Mouse (Mus musculus): ENCODE data around the gene Rnf103. TPM values are rescaled to one million over a fixed set of nuclear protein-coding genes. Genes with fewer than 3 reads are reported as not detected.
A peak's percentile ranks its signal among the peaks of the same experiment; 100 is the strongest.

Rnf103 gene
- polyA plus RNA-seq, 1 experiment from 2014 or later, result 18.9 TPM

DNA sequence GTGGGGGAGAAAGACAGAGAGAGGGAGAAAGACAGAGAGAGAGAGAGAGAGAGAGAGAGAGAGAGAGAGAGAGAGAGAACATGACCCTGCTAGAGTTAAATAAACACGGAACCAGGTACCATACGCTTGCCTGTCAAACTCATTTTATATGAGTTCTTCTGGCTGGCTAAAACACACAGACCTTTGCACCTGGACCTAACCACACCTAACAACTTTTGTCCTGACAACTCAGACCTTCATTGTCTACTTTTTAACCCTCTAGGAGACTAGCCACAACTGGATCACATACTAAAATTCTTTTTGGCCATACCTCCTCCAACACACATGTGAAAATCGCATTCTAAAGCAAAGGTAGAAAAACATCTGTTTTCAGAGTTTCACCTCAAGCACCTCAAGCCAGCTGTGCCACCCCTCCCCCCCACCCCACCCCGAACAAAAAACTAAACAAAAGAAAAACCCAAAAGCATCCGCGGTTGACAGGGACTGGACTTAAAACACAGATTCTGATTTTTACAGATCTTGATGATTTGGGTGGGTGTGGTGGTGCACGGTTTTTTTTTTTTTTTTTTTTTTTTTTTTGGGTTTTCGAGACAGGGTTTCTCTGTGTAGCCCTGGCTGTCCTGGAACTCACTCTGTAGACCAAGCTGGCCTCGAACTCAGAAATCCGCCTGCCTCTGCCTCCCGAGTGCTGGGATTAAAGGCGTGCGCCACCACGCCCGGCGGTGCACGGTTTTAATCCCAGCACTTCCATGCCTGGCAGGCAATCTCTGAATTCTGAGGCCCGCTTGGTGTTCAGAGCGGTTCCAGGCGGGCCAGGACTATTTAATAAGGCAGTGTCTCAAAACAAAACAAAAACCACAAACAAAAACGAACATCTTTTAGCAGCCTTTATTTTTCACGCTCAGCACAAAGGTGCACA is 679 bp upstream of the Rnf103 start:
- Histone ChIP-seq H3K4me1 (ENCODE audit: insufficient read depth, low read depth, low read length) (0 out of 2 replicates have a peak, but pooled peaks cover 3% of the 10 kb centered on the region), H3K4me2 (replicated peaks; ENCODE audit: low read depth, low read length) (peak overlapping the region; percentile 72)

DNA sequence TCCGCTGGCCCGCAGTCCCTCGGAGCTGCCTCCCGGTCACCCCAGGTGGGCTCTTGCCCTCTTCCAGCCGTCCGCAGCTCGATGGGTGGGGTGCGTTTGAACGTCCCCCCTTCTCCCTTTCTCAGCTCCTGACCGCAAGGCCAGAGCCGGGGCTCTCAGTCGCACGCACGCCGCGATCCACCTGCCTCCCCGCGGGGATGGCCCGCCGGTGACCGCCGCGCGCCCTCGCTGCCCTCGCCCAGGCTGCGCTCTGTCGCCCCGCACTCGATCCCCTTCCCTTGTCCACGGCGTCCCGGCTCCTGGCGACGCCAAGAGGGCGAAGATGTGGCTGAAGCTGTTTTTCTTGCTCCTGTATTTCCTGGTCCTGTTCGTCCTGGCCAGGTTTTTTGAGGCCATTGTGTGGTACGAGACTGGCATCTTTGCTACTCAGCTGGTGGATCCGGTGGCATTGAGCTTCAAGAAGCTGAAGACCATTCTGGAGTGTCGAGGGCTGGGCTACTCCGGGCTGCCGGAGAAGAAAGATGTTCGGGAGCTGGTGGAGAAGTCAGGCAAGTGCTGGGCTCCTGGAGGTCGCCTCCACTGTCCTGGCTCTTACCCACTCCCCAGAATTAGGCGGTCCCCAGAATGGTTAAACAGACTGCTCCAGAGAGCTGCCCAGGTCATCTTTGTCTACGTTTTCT is 787 bp downstream of the Rnf103 start:
- H3K9ac ChIP-seq (replicated peaks; ENCODE audit: low read depth), result peak overlapping the region; percentile 96
- H3K9me3 ChIP-seq (ENCODE audit: low read length), result no peaks in the 10 kb centered on the region
- H3K4me3 ChIP-seq (ENCODE audit: low read depth, low read length), result peak overlapping the region; percentile 84
- H3K27ac ChIP-seq (ENCODE audit: low read length), result peak overlapping the region; percentile 99
- DNase-seq (ENCODE audit: low spot score) (peak; percentile 51), ATAC-seq (peak; percentile 46)
- WGBS, result under 1% methylated on average over 38 of the region's 46 CpGs
- 0 out of 2 replicates have a peak, but pooled peaks cover 3% of the 10 kb centered on the region for H3K4me1 ChIP-seq (ENCODE audit: insufficient read depth, low read depth, low read length)
- peaks cover 6% of the 10 kb centered on the region; the same call in 1 of the 2 replicates for H3K36me3 ChIP-seq (ENCODE audit: insufficient read depth, low read length)
- H3K27me3 ChIP-seq (replicated peaks; ENCODE audit: insufficient read depth, low read length), result no peaks in the 10 kb centered on the region
- peak overlapping the region; percentile 72 for H3K4me2 ChIP-seq (replicated peaks; ENCODE audit: low read depth, low read length)
- TF ChIP-seq CTCF (IDR thresholded peaks at IDR 0.05) (no peak; the same call in 1 of the 2 replicates), EP300 (IDR thresholded peaks at IDR 0.05) (no peak)

More for the DNA sequence above, 679 bp upstream of the Rnf103 start:
- H3K4me3 ChIP-seq (ENCODE audit: low read depth, low read length), result peak overlapping the region; percentile 84
- H3K9ac ChIP-seq (replicated peaks; ENCODE audit: low read depth), result peak overlapping the region; percentile 96
- peak; percentile 10 for DNase-seq (ENCODE audit: low spot score)
- H3K27ac ChIP-seq (ENCODE audit: low read length), result peak overlapping the region; percentile 99
- no peaks in the 10 kb centered on the region for H3K9me3 ChIP-seq (ENCODE audit: low read length)
- WGBS, result 17% methylated on average over 18 of the region's 22 CpGs
- no peaks in the 10 kb centered on the region for H3K36me3 ChIP-seq (ENCODE audit: insufficient read depth, low read length)
- TF ChIP-seq EP300 (IDR thresholded peaks at IDR 0.05), result no peak
- H3K27me3 ChIP-seq (replicated peaks; ENCODE audit: insufficient read depth, low read length), result no peaks in the 10 kb centered on the region
- no peak for ATAC-seq

DNA sequence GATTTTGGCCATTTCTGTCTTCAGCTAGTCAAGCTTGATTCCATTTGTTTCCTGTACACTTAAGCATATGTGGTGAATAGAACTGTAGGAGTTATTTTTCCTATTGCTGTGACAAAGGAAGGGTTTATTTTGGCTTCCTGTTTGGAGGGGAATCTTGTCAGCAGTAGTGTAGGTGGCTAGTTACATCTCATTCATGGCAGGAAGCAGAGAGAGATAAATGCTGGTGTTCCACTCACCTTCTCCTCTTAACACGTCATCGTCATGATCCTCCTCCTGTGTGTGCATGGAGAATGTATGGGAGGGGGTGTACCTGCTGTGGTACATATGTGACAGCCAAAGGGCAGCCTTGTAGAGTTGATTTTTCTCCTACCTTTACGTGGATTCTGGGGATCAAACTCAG is 6.9 kb downstream of the Rnf103 start:
- DNase-seq (ENCODE audit: low spot score), result no peak
- TF ChIP-seq EP300 (IDR thresholded peaks at IDR 0.05), result no peak
- no peak for TF ChIP-seq CTCF (IDR thresholded peaks at IDR 0.05)
- no peak overlapping the region for H3K9ac ChIP-seq (replicated peaks; ENCODE audit: low read depth)
- H3K27ac ChIP-seq (ENCODE audit: low read length), result no peak overlapping the region
- no peaks in the 10 kb centered on the region for H3K9me3 ChIP-seq (ENCODE audit: low read length)
- no peak overlapping the region for H3K4me3 ChIP-seq (ENCODE audit: low read depth, low read length)
- no peak overlapping the region for H3K4me2 ChIP-seq (replicated peaks; ENCODE audit: low read depth, low read length)
- WGBS, result 62% methylated on average over 3 of the region's 3 CpGs
- H3K27me3 ChIP-seq (replicated peaks; ENCODE audit: insufficient read depth, low read length), result no peaks in the 10 kb centered on the region
- no peak for ATAC-seq
- peaks cover 6% of the 10 kb centered on the region; the same call in 1 of the 2 replicates for H3K36me3 ChIP-seq (ENCODE audit: insufficient read depth, low read length)
- 0 out of 2 replicates have a peak, but pooled peaks cover 2% of the 10 kb centered on the region for H3K4me1 ChIP-seq (ENCODE audit: insufficient read depth, low read depth, low read length)

DNA sequence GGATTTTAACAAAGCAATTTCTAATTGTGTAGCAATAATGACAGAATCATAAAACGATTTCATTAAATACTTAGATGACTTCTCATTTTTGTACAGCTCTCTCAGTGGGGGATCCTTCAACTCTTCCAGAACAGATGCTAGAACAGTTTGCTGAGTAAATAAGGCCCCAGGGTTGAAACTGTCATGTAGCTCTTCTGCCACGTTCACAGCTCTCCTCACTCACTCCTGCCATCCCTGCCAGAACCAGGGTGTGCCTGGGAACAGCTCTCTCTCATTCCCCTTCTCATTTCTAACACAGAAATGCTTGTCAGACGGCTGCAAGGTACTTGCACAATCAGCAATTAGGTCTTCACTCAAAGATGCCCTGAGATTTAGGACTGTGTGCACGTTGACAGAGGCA is 9.3 kb downstream of the Rnf103 start:
- WGBS, result 57% methylated on average over 4 of the region's 4 CpGs
- Histone ChIP-seq H3K4me1 (ENCODE audit: insufficient read depth, low read depth, low read length) (no peaks in the 10 kb centered on the region), H3K36me3 (ENCODE audit: insufficient read depth, low read length) (peaks cover 10% of the 10 kb centered on the region; the same call in 1 of the 2 replicates), H3K4me2 (replicated peaks; ENCODE audit: low read depth, low read length) (no peak overlapping the region), H3K27me3 (replicated peaks; ENCODE audit: insufficient read depth, low read length) (no peaks in the 10 kb centered on the region), H3K27ac (ENCODE audit: low read length) (no peak overlapping the region), H3K9me3 (ENCODE audit: low read length) (no peaks in the 10 kb centered on the region), H3K9ac (replicated peaks; ENCODE audit: low read depth) (no peak overlapping the region), H3K4me3 (ENCODE audit: low read depth, low read length) (no peak overlapping the region)
- no peak for ATAC-seq
- TF ChIP-seq CTCF (IDR thresholded peaks at IDR 0.05), result no peak
- TF ChIP-seq EP300 (IDR thresholded peaks at IDR 0.05), result no peak
- DNase-seq (ENCODE audit: low spot score), result no peak

DNA sequence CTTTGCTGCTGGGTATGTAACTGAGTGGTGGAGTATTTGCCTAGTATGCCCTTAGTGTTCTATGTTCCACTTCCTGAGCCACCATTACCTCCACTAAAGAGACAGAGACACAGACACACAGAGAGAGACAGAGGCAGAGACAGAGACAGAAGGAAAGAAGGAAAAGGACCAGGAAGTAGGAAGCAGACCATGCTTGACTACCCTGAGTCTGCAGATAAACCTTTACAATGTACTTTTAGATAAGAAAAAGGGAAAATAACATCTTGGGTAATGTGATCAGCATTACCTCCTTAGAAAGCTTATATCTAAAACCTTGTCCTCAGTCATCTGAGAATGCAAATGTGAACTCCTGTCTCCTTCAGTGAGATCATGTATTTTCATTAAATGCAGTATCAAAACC is 10.0 kb downstream of the Rnf103 start:
- Histone ChIP-seq H3K9ac (replicated peaks; ENCODE audit: low read depth) (no peak overlapping the region), H3K4me2 (replicated peaks; ENCODE audit: low read depth, low read length) (no peak overlapping the region), H3K27me3 (replicated peaks; ENCODE audit: insufficient read depth, low read length) (no peaks in the 10 kb centered on the region), H3K36me3 (ENCODE audit: insufficient read depth, low read length) (peaks cover 10% of the 10 kb centered on the region; the same call in 1 of the 2 replicates), H3K4me1 (ENCODE audit: insufficient read depth, low read depth, low read length) (no peaks in the 10 kb centered on the region), H3K27ac (ENCODE audit: low read length) (no peak overlapping the region), H3K4me3 (ENCODE audit: low read depth, low read length) (no peak overlapping the region), H3K9me3 (ENCODE audit: low read length) (no peaks in the 10 kb centered on the region)
- ATAC-seq, result no peak; the same call in 1 of the 2 replicates
- TF ChIP-seq CTCF (IDR thresholded peaks at IDR 0.05) (no peak), EP300 (IDR thresholded peaks at IDR 0.05) (no peak)
- no peak for DNase-seq (ENCODE audit: low spot score)

DNA sequence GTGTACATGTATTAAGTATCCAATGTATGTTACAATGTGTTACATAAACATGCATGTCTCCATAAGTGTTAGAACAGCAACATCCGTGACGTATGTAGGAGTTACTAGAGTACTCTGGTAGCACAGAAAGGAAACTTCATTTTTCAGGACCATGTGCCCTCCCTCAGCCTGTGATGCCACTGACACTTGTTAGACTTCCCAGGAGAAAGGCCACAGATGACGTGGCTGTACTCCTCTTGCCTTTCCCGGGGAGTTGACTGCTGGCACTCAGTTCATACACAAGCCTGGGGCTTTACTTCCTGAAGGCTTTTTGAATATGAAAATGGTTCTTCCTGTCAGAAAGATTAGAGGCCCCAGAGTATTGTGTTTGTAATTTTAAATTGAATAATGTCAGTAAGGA is 10.4 kb downstream of the Rnf103 start:
- ATAC-seq (peak; percentile 38), DNase-seq (ENCODE audit: low spot score) (peak; percentile 9)
- 66% methylated on average over 4 of the region's 4 CpGs for WGBS
- TF ChIP-seq CTCF (IDR thresholded peaks at IDR 0.05) (no peak), EP300 (IDR thresholded peaks at IDR 0.05) (no peak)
- Histone ChIP-seq H3K9ac (replicated peaks; ENCODE audit: low read depth) (no peak overlapping the region), H3K27me3 (replicated peaks; ENCODE audit: insufficient read depth, low read length) (no peaks in the 10 kb centered on the region), H3K4me2 (replicated peaks; ENCODE audit: low read depth, low read length) (no peak overlapping the region), H3K36me3 (ENCODE audit: insufficient read depth, low read length) (peaks cover 7% of the 10 kb centered on the region; the same call in 1 of the 2 replicates), H3K4me1 (ENCODE audit: insufficient read depth, low read depth, low read length) (no peaks in the 10 kb centered on the region), H3K27ac (ENCODE audit: low read length) (no peak overlapping the region), H3K9me3 (ENCODE audit: low read length) (no peaks in the 10 kb centered on the region), H3K4me3 (ENCODE audit: low read depth, low read length) (no peak overlapping the region)

All from lung, postnatal 0 days (tissue).